Mouse (Mus musculus) midbrain, embryonic 11.5 days (tissue): ENCODE measurements around the gene RPS10-NUDT3. TPM values are rescaled to one million over a fixed set of nuclear protein-coding genes. Genes with fewer than 3 reads are reported as not detected.
A peak's percentile ranks its signal among the peaks of the same experiment; 100 is the strongest.

Experiments
- ATAC-seq: fragments of 200-750 bp; cut with Nextera tagmentation; 2 replicates; pipeline ENCODE4 v1.8.0; 2017; ENCODE audit warnings: moderate TSS enrichment, moderate library complexity; ENCODE audit not compliant: low FRiP score
- DNase-seq: peaks from one replicate; pipeline ENCODE4 v3.0.0; 2015; ENCODE audit warnings: low spot score; ENCODE audit errors: missing footprints
- H3K27ac ChIP-seq: fragments of 300-500 bp; sonication (generic); 2 replicates; pipeline ENCODE4 v1.5.1; 2014; ENCODE audit warnings: low read depth, low read length
- H3K27me3 ChIP-seq: fragments of 300-500 bp; sonication (generic); 2 replicates; pipeline ENCODE4 v1.6.1; 2014; ENCODE audit warnings: mild to moderate bottlenecking, low read length, moderate library complexity, mixed read lengths; ENCODE audit not compliant: control insufficient read depth, insufficient read depth
- H3K36me3 ChIP-seq: fragments of 300-500 bp; sonication (generic); 2 replicates; pipeline ENCODE4 v1.6.1; 2014; ENCODE audit warnings: mild to moderate bottlenecking, low read length, moderate library complexity, mixed read lengths; ENCODE audit not compliant: control insufficient read depth, insufficient read depth
- H3K4me1 ChIP-seq: fragments of 300-500 bp; sonication (generic); 2 replicates; pipeline ENCODE4 v1.6.1; 2014; ENCODE audit warnings: low read length; ENCODE audit not compliant: control insufficient read depth, insufficient read depth
- H3K4me2 ChIP-seq: fragments of 300-500 bp; sonication (generic); 2 replicates; pipeline ENCODE4 v1.6.1; 2014; ENCODE audit warnings: mild to moderate bottlenecking, moderate library complexity
- H3K4me3 ChIP-seq: fragments of 300-500 bp; sonication (generic); 2 replicates; pipeline ENCODE4 v1.5.1; 2014; ENCODE audit warnings: low read depth, low read length
- H3K9ac ChIP-seq: fragments of 300-500 bp; sonication (generic); 2 replicates; pipeline ENCODE4 v1.6.1; 2014; ENCODE audit warnings: low read length
- H3K9me3 ChIP-seq: fragments of 300-500 bp; sonication (generic); 2 replicates; pipeline ENCODE4 v1.6.1; 2016; ENCODE audit warnings: low read length; ENCODE audit not compliant: control insufficient read depth
- WGBS: fragments of 180-500 bp; shearing (Covaris S2); extraction: QIAGEN DNeasy Blood & Tissue Kit; methylation state at CpG from one replicate; pipeline ENCODE4 v1.1.7; 2014; 5-methylcytosine and 5-hydroxymethylcytosine counted together
- polyA plus RNA-seq: library from polyadenylated mRNA; unstranded; fragments of >200 nt; fragmentation: Nextera tagmentation; extraction: Ambion mirVana; gene quantifications from 2 replicates; pipeline ENCODE4 v1.2.1, GENCODE M21; 2014

Gene RPS10-NUDT3
- polyA plus RNA-seq, 1 experiment from 2014 or later: not detected

DNA sequence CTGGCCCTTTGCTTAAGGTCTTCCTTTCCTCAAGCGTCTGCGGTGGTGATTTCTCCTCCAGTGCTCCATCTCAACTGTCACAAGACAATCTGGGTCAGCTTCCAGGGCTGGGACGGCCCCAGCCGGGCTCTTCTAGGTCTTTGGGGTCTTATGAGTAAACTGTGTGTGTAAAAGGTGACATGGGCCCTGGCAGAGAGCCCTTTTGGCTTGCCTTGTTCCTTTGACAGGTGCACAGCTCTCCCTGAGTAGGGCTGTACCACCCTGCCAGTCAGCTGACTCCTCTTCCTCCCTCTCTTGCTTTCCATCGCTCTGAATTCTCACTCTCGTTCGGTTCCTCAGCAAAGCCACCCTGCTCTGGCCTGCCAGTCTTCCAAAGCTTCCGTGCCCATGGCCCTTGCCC, 22.1 kb upstream of the RPS10-NUDT3 start:
- ATAC-seq: no peak
- no peaks in the 10 kb centered on the region for H3K9me3 ChIP-seq
- no peak overlapping the region for H3K4me3 ChIP-seq
- WGBS: 82% methylated on average over 8 of the region's 8 CpGs
- no peak overlapping the region for H3K27ac ChIP-seq
- H3K4me2 ChIP-seq: no peak overlapping the region
- no peaks in the 10 kb centered on the region for H3K36me3 ChIP-seq
- peaks cover 12% of the 10 kb centered on the region for H3K4me1 ChIP-seq
- no peak overlapping the region for H3K9ac ChIP-seq
- no peak for DNase-seq
- peaks cover 16% of the 10 kb centered on the region for H3K27me3 ChIP-seq

DNA sequence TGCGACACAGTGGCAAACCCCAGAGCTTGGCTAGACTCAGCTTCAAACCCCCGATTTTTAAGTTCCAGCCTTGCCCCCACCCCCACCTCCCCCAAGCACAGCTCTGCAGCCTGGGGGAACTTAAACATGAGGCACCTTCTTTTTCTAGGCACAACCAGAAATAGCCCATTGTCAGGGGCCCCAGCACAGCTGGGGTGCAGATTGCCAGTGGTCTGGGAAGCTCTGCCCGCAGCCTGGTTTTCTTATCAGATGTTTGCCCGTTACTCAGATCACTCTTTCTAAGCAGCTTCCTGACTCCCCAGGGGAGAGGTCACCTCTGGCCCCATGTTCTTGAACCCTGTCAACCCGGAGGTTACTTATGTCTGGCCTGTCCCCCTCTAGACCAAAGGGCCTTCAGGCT, 21.4 kb upstream of the RPS10-NUDT3 start:
- Histone ChIP-seq H3K4me1 (peaks cover 12% of the 10 kb centered on the region), H3K27ac (no peak overlapping the region), H3K27me3 (peaks cover 16% of the 10 kb centered on the region), H3K4me2 (no peak overlapping the region), H3K4me3 (no peak overlapping the region), H3K36me3 (no peaks in the 10 kb centered on the region), H3K9ac (no peak overlapping the region), H3K9me3 (no peaks in the 10 kb centered on the region)
- ATAC-seq: no peak
- DNase-seq: no peak
- WGBS: 29% methylated on average over 5 of the region's 5 CpGs

DNA sequence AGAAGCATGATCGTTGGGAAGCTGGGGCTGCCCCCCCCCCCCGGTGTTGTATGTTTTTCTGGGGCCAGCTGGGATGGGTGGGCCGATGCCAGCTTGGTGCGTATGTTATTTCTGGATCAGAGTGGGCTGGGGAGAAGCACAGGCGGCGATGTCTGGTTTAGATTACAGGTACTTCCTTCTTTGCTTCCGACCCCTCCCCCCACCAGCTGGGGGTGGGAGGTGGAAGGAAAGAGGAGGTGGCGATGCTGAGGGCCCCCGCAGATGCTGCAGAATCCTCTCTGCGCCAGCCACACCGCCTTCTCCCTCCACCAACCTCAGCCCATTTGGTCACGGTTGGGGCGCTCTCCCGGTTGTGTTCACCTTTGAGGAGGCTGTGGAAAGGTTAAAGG, 21.0 kb upstream of the RPS10-NUDT3 start:
- ATAC-seq: no peak
- Histone ChIP-seq H3K27ac (no peak overlapping the region), H3K4me2 (peak overlapping the region; percentile 88), H3K27me3 (peaks cover 16% of the 10 kb centered on the region), H3K9ac (peak overlapping the region; percentile 60; the same call in 1 of the 2 replicates), H3K4me3 (peak overlapping the region; percentile 50), H3K9me3 (no peaks in the 10 kb centered on the region), H3K4me1 (peaks cover 12% of the 10 kb centered on the region), H3K36me3 (no peaks in the 10 kb centered on the region)
- WGBS: 5% methylated on average over 14 of the region's 14 CpGs
- no peak for DNase-seq

DNA sequence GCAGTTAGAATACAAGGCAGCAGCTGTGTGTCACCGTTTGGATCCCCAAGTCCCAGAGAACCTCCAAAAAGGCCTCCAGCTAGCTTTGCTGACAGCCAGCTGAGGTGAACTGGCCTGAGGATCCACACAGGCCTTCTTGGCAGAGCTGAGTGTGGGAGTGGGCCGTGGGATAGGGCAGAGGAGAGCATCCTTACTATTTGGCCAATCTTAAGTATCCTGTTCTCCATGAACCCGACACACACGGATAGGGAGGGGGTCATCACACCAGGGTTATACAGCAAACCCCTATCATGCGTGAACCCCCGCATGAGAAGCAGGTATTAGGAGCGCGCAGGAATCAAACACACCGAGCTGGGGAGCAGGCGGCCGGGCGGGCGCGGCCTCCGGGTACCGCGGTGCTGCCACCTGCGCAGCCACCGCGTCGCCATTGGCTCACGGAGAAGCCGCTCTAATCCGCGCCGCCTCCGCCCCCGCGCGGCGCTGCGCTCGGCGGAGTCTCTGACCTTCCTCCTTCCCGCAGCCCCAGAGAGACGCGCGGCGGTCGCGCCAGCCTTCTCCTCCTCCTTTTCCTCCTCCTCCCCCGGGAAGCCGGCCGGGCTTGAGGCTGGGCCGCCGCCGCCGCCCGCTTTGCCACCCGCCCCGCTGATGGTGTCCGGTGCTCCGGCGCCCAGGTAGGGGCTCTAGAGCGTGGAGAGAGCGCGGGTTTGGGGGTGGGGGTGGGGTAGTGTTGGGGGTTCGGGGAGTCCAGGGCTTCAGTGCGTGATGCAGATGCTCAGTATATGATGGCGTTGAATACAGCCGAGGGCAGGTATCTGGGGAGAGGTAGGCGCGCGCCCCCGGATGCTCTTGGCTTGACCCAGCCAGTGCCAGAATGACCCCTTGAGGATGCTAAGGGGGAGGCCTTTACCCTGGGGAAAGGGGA, 20.3 kb upstream of the RPS10-NUDT3 start, which contains the start of gene Pacsin1:
Pacsin1 (plus strand) TSS at position 421 of the 922 bp plus-strand sequence.
- H3K27ac ChIP-seq: no peak within 1 kb of the TSS
- peak; percentile 80 for ATAC-seq
- no peaks in the 10 kb centered on the region for H3K36me3 ChIP-seq
- WGBS: 2% methylated on average over 47 of the region's 65 CpGs
- peak within 1 kb of the TSS; percentile 50 for H3K4me3 ChIP-seq
- no peaks in the 10 kb centered on the region for H3K9me3 ChIP-seq
- peaks cover 12% of the 10 kb centered on the region for H3K4me1 ChIP-seq
- peak within 1 kb of the TSS; percentile 60 for H3K9ac ChIP-seq
- H3K27me3 ChIP-seq: peaks cover 16% of the 10 kb centered on the region
- peak; percentile 93 for DNase-seq
- H3K4me2 ChIP-seq: peak within 1 kb of the TSS; percentile 88

DNA sequence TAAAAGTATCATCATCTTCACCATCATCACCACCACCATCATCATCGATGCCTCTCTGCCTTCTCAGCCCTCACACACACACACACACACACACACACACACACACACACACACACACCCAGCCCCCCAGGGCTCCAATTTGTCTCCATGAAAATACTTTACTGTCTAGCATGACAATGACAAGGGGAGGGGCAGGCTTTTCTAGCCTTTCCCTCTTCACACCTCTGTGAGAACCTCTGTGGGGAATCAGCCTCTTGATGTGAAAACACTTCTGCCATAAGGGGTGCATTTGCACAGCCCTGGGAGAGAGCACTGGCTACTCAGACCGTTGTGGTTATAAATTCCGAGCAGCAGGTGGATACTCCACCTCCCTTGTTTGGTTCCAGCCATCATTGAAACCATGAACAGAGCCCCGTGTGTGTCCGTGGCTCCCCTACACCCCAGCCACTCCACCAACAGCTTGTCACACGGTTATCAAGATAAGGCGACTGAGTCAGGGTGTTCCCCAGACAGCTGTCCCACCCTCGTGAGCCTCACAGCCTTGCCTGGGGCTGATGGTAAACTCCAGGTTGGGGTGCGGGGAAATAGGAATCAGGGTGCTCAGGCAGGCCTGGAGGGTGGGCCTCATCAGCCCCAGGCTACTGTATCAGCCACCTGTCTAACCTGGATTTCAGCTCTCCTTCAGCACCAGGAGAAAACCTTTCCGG, 18.4 kb upstream of the RPS10-NUDT3 start:
- peaks cover 16% of the 10 kb centered on the region for H3K27me3 ChIP-seq

DNA sequence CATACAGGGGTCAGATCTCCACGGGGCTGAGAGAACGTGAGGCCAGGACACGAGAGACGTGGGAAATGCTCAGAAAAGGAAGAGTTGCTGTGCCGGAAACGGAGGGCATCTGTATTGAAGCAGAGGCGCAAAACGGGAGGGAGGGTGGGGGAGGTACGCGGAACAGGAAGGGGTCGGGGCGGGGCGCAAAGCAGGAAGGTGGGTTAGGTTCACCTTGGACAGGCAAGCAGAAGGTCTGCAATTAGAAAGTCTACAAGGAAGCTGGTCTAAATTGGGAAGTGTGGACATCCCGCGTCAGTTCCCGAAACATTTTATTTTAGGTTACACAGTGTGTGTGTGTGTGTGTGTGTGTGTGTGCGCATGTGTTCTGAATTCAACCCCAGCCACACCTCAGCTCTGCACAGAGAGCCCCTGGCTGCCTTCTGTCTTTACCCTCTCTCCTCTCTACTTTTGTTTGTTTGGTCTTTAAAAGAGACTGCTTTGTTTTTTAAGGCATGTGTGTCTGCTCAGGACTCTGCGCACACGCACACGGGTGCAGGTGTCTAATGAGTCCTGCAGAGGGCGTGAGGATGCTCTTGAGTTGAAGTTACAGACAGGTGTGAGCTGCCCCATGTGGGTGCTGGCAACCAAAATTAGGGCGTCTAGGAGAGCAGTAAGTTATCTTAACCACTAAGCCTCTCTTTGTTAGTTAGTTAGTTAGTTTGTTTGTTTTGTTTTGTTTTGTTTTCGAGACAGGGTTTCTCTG, 17.2 kb upstream of the RPS10-NUDT3 start:
- Histone ChIP-seq H3K4me2 (no peak overlapping the region), H3K4me1 (peaks cover 12% of the 10 kb centered on the region), H3K27ac (no peak overlapping the region), H3K9ac (no peak overlapping the region), H3K36me3 (no peaks in the 10 kb centered on the region), H3K4me3 (no peak overlapping the region), H3K27me3 (peaks cover 16% of the 10 kb centered on the region), H3K9me3 (no peaks in the 10 kb centered on the region)
- 88% methylated on average over 23 of the region's 23 CpGs for WGBS
- ATAC-seq: no peak
- no peak for DNase-seq

More for the DNA sequence above, 18.4 kb upstream of the RPS10-NUDT3 start:
- no peak overlapping the region for H3K4me2 ChIP-seq
- 81% methylated on average over 10 of the region's 10 CpGs for WGBS
- ATAC-seq (no peak), DNase-seq (no peak)
- H3K9me3 ChIP-seq: no peaks in the 10 kb centered on the region
- no peak overlapping the region for H3K27ac ChIP-seq
- H3K4me3 ChIP-seq: no peak overlapping the region
- H3K4me1 ChIP-seq: peaks cover 12% of the 10 kb centered on the region
- H3K9ac ChIP-seq: no peak overlapping the region
- no peaks in the 10 kb centered on the region for H3K36me3 ChIP-seq

DNA sequence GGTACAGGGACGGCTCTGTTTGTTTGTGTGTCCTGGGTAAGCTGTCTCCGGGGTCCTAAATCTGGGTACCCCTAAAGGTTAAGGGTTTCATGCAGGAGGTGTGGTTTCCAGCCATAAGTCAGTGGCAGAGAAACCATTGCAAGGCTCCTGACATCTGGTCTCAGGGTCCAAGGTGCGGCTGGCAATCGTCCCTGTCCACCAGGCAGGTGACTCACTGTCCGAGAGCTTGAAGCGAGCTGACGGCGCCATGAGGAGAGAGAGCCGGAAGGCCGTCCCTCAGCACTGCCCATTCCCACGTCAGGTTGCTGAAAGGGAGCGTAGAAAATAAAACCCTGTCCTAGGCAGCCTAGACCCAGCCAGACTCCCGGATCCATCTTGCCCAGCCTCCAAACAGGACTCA, 15.6 kb upstream of the RPS10-NUDT3 start:
- H3K4me3 ChIP-seq: no peak overlapping the region
- no peak overlapping the region for H3K9ac ChIP-seq
- no peak overlapping the region for H3K27ac ChIP-seq
- no peak for ATAC-seq
- H3K36me3 ChIP-seq: no peaks in the 10 kb centered on the region
- WGBS: 77% methylated on average over 13 of the region's 13 CpGs
- peaks cover 10% of the 10 kb centered on the region for H3K27me3 ChIP-seq
- peaks cover 7% of the 10 kb centered on the region for H3K4me1 ChIP-seq
- DNase-seq: no peak
- H3K9me3 ChIP-seq: no peaks in the 10 kb centered on the region
- no peak overlapping the region for H3K4me2 ChIP-seq

DNA sequence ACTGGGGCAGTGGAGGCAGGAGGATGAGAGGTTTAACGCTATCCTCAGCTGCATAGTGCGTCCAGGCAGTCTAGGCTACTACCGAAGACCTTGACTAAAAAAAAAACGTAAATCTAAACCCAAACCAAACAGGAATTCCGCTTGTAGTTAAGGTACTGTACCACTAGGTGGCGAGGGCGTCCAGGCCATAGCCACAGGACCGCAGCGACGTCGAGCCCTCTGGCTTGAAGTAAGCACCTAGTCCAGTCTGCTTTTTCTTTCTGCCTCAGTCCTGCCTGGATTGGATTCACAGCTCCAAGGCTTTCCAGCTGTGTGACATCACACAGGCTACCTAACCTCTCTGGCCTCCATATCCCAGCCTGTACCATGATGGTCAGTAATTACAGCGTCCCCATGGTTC, 15.1 kb upstream of the RPS10-NUDT3 start:
- 15% methylated on average over 12 of the region's 12 CpGs for WGBS
- no peak overlapping the region for H3K9ac ChIP-seq
- H3K4me1 ChIP-seq: peaks cover 3% of the 10 kb centered on the region; the same call in 1 of the 2 replicates
- peak; percentile 94 for DNase-seq
- no peak overlapping the region for H3K4me3 ChIP-seq
- no peaks in the 10 kb centered on the region for H3K9me3 ChIP-seq
- H3K27ac ChIP-seq: no peak overlapping the region
- H3K36me3 ChIP-seq: no peaks in the 10 kb centered on the region
- H3K27me3 ChIP-seq: peaks cover 6% of the 10 kb centered on the region
- ATAC-seq: no peak
- no peak overlapping the region for H3K4me2 ChIP-seq
